Mouse (Mus musculus): ENCODE results near the gene Immp2l. TPM values are rescaled to one million over a fixed set of nuclear protein-coding genes. Genes with fewer than 3 reads are reported as not detected.

The Immp2l gene
- total RNA-seq, 4 experiments from 2014 or later, result 25.7 to 31.9 (median 26.7) TPM

- DNase-seq (ENCODE audit: low spot score), result no peak
These were observed 496.4 kb downstream of the Immp2l start for GRCm38 (mm10) chr12:41520326-41520725.

GRCm38 (mm10) chr12:41521671-41522070, 497.8 kb downstream of the Immp2l start:
- DNase-seq (ENCODE audit: low spot score), result no peak

GRCm38 (mm10) chr12:41526688-41527087, 502.8 kb downstream of the Immp2l start:
- DNase-seq (ENCODE audit: low spot score), result no peak

GRCm38 (mm10) chr12:41528410-41528809, 504.5 kb downstream of the Immp2l start:
- no peak for DNase-seq (ENCODE audit: low spot score)

DNA sequence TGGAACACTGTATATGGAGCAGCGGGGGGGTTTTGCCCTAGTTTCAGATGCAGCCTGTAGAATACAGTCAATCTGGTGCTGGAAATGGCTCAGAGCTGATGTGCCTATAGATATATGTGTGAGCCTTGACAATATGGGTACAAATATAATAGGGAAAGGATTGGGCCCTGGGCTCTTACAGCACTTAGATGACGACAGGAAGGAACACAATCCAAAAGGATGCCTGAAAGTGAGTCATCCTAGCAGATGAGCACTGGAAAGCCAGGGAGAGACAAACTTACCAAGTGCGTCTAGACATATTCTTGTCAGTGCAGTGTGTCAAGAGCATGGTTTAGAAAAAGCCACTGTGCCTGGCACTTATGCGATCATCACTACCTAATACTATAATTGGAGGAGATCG, 516.1 kb downstream of the Immp2l start:
- DNase-seq (ENCODE audit: low spot score), result no peak

DNA sequence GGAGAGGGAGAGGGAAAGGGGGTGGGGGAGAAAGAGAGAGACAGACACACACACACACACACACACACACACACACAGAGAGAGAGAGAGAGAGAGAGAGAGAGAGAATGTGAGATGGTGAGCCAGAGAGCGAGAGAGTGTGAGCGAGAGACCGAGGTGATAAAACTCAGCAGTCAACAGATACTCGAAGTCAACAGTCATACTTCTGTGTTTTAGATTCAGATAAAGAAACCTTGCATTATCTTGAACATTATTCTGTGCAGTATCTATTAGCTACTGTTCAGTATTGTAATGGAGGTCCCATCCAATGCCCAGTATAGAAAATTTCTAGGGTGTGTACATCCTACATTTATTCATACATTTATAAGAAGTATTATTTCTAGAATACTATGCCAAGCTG, 527.7 kb downstream of the Immp2l start:
- DNase-seq (ENCODE audit: low spot score), result no peak

GRCm38 (mm10) chr12:41557832-41558231, 533.9 kb downstream of the Immp2l start:
- no peak for DNase-seq (ENCODE audit: low spot score)

DNA sequence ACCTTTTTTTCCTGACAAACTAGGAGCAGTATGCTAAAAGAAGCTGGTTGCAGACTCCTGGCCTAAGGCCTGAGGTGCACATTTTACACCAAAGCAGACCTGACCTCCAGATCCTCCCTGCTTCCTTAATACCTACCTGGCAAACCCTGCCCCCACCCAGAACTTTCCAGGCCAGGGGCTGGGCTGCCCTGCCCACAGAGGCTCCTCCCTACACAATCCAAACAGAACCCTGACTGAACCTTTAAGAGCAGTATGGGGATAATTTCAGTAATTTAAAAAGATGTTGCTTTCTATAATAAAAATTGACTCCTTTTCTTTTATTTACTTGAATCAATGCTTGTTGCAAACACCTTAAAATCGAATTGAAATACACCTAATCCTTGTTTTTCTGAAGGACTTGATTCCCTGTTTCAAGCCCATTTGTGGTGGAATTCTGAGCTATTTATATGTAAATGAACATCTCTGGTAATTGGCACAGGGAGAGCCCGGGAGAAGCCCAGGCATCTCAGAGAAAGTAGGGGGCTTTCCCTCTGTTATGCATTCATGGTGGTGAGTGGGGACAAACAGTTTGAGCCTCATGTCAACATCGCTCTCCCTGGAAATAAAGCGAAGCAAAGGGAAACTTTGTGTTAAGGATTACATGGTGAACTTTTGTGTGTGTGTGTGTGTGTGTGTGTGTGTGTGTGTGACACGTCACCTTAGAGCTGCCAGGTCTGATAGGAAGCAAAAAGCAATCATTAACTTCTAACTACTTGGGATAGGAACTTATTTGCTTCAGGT, 535.3 kb downstream of the Immp2l start:
- no peak for DNase-seq (ENCODE audit: low spot score)

DNA sequence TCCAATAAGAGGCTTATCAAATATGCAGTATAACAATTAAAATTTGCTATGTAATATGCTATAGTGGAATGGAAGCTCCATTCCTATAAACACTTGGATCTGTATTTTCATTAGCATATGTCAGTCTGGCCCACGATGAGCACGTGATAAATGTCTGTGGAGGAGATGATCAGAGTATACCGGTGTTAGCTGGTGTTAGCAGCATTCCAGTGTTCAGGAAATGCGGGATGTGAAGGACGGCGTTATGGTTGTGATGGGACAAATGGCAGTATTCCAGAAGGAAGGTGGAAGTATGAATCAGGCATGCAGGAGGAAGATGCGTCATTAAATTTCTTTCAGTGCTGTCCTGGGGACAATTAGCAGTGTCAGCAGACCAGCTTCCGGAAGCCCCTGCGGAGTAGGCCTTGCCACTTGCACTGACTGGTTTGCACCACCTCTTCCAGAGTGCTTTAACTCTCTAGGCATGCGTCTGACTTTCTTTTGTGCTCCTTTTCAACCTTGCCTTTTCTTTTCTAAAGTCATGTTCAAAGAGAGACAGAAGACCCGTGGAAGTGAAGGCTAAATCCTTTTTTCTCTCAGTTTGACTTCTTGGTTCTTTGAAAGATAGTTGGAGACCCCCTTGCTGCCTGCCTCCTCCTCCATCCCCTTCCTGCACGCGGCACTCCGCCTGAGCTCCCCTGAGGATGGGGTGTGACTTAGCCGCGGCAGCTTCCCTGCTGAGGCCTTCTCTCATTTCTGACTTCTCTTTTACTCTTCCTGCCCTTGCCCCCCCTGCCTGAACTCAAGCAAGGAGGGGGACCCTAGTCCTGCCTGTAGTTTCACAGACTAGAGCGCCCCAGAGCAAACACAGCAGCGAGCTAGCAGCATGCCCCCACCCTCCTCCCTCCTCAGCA, 541.9 kb downstream of the Immp2l start:
- no peak for DNase-seq (ENCODE audit: low spot score)

DNA sequence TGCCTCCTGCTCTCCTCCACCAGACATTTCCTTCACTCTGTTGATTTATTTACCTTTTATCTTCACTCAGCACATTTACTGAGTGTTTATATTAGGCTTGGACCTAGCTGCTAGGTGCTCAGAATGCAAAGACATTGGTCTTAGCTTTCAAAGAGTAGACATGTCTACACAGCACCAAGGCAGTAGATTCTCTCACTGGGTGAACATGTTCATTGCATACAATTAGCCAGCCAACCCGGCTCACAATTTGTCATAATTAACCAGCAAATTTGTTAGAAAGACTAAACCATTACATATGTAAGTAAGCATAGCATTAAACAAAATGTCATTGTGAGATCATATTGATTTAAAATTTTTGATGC, 542.5 kb downstream of the Immp2l start:
- no peak for DNase-seq (ENCODE audit: low spot score)

GRCm38 (mm10) chr12:41573754-41574153, 549.9 kb downstream of the Immp2l start:
- no peak for DNase-seq (ENCODE audit: low spot score)

GRCm38 (mm10) chr12:41575221-41575620, 551.3 kb downstream of the Immp2l start:
- no peak for DNase-seq (ENCODE audit: low spot score)

GRCm38 (mm10) chr12:41593401-41593800, 569.5 kb downstream of the Immp2l start:
- DNase-seq (ENCODE audit: low spot score), result no peak

- no peak for DNase-seq (ENCODE audit: low spot score)
These were observed 570.1 kb downstream of the Immp2l start for GRCm38 (mm10) chr12:41594037-41594436.

DNA sequence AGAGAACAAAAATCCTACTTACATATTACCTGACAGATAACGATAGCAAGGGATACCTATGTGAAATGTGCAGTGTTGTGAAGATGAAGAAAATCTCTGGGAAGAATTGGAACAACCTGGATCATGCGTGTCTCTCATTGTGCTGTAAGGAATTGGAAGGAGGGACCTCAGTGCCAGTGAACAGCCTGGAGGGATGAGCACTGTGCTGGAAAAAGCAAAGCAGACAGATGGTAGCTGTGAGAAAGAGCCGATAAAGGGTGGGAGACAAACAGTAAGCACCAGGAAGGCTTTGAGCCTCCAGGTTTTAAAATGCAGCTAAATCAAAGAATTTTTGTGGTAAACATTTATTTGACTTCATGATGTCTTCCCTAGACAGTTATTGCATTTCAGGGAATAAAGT, 591.4 kb downstream of the Immp2l start:
- DNase-seq (ENCODE audit: low spot score), result no peak

DNA sequence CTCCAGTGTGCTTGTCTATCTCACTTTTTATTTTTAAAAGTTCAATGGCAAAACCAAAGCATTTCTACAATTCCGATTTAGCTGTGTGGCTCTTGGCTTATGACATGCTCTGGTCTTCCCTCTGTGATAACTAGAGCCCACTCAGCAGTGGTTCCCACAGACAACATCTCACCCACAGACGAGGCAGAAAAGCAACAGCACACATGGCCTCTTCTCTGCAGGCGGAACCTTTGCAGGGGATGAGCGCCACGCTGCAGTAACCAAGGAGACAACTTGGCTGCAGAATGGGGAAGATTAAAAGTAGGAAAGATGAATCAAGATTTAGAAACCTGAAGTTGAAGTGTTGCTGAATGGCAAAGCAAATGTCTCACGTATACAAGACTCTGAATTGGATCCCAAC, 597.5 kb downstream of the Immp2l start:
- no peak for DNase-seq (ENCODE audit: low spot score)

- no peak for DNase-seq (ENCODE audit: low spot score)
These were observed 619.4 kb downstream of the Immp2l start for GRCm38 (mm10) chr12:41643262-41643661.

DNA sequence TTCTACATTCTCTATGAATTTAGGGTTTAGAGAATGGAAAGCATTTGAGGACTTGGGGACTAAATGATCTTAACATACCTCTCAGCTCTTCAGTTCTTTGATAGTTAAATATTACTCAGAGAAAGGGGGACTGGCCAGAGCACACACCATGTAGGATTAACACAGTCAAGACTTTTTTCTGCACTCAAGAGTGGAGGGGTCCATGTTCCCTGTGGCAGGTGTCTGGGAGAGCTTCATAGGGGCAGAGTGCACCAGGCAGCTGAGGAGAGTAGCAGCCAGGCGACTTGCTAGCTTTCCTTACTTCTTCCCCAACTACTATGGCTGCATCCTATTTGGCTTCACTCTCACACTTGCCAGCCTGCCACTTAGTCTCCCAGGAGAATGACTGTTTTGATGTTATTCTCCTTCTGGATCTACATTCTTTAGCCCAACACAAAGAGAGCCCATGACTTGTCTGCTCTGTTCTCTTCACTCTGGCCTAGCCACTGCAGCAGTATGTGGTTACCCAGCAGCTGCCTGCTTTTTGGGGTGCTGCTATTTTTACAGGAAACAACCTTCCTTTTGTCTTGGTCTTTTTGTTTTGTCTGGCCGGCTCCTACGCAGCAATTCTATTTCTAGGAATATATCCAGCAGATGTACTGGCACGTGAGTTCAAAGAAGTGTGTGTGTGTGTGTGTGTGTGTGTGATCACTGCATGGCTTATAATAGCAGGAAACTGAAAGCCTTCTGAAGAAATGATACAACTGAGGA, 621.1 kb downstream of the Immp2l start:
- no peak for DNase-seq (ENCODE audit: low spot score)

DNA sequence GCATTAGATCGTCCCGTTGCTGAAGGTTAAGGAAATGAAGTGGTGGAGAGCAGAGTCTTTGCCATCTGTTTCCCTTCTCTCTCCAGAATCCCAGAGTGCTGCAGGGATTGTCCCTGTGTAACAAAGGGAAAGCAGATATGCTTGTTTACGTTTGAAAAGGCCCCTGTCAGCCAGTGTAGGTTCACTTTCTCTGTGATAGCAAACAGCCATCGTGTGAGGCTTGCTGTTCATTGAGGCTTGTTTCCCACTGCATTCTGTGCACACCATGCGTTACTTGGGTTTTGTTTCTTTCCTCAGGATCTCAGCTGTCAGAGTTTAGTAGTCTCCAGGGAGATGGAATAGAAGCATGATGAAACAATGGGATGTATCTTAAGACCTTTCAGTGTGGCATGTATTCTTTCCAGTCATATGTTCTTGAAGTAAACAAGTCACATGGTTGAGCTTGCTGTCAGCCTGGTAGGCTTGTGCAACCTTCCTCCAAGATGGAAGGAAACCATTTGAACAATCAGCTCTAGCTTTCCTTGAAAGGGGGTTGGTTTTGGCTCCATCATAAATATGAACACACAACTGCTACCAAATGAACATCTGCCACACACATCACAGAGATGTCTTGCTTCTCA, 623.2 kb downstream of the Immp2l start:
- no peak for DNase-seq (ENCODE audit: low spot score)

DNA sequence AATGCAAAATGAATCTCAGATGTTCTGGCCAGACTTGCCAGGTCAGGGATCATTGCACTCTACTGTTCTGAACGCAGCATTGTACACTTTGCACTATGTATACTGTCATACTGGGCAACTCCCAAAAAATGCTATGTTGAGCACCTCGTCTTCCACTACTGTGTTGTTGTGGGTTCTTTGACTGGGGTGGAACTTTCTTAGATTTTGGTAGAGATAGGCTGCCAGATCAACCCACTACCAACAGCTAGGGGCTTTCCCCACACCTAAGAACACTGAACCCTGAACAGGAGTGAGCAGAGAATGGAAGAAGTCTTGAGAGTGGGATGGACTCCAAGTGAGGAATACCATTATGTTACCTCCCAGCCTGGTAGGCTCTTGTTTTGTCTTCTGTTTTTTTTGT, 623.8 kb downstream of the Immp2l start:
- DNase-seq (ENCODE audit: low spot score), result no peak

DNA sequence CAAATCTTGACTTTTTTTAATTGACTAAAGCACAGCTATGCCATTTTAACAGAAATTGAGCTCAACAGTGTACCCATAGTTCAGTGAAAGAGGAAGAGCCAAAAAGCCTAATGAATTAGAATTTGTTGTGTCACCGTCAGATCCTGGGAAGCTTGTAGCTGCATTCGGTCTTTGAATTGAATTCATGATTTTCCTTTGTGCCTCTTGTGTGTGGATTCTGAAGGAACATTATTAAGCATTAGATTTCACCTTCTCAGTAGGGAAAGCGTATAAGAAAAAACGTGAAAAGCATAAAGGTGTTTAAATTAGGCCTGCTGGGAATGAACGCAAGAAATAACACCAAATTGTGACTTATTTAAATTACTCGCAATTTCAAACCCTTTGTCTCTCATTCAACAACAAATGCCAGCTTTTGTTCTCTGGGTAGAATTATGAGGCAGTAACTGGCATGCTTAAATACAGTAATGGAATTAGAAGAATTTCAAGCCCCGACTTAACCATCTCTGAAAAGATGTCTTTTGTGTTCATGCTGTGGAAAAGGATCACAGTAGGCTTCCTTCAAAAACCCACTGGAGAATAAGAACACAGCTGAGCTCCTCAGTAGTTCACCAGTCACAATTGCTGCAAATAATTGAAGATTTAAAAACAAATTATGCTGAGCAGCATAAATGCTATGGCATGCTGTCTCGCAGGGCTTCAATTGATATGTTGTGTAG, 626.1 kb downstream of the Immp2l start:
- DNase-seq (ENCODE audit: low spot score), result no peak

All from heart, adult 8-10 months (tissue).